Mouse (Mus musculus): ENCODE results near the gene Extl1.

DNA sequence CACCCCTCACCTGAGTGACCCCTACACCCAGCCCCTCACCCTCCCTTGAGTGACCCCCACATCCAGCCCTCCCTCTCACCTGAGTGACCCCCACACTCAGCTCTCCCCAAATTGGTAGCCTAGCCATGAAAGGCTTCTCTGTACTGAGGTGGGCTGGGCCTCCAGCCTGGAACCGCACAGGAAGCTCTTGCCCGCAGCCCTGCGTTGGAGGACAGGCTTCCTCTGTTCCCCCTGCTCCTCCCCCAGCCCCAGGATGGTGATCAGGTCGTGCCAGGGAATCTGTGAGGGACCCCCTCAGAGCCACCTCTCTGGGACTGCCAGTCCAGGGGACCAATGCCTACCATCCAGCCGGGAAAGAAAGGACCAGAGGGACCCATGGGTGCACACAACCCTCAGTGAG lies 18.4 kb downstream of the Extl1 start:
- no peak for TF ChIP-seq POLR2A (IDR thresholded peaks at IDR 0.05; ENCODE audit: insufficient read length, low read depth)
- TF ChIP-seq MAX (IDR thresholded peaks at IDR 0.05; ENCODE audit: low read depth), result no peak
- TF ChIP-seq TCF3 (IDR thresholded peaks at IDR 0.05; ENCODE audit: insufficient read length, low read depth), result no peak
- no peak for TF ChIP-seq CEBPB (IDR thresholded peaks at IDR 0.05; ENCODE audit: insufficient read depth, poor library complexity, severe bottlenecking)
- no peak for TF ChIP-seq TCF12 (IDR thresholded peaks at IDR 0.05; ENCODE audit: insufficient read depth, poor library complexity, severe bottlenecking)
- TF ChIP-seq POLR2AphosphoS2 (IDR thresholded peaks at IDR 0.05; ENCODE audit: insufficient read length, low read depth), result no peak
- no peak for TF ChIP-seq MYOD1 (IDR thresholded peaks at IDR 0.05; ENCODE audit: control insufficient read depth in 1 of 3, insufficient read length in 2 of 3, low read depth in 2 of 3)
- TF ChIP-seq REST (IDR thresholded peaks at IDR 0.05; ENCODE audit: insufficient read depth, insufficient read length), result no peak
- TF ChIP-seq E2F4 (IDR thresholded peaks at IDR 0.05; ENCODE audit: insufficient read depth), result no peak
- no peak for TF ChIP-seq USF1 (IDR thresholded peaks at IDR 0.05; ENCODE audit: low read depth)
- TF ChIP-seq MYOG (IDR thresholded peaks at IDR 0.05; ENCODE audit: control insufficient read depth in 1 of 3, insufficient read depth in 1 of 3, insufficient read length in 2 of 3, low read depth in 2 of 3), result no peak
- no peak for TF ChIP-seq SRF (IDR thresholded peaks at IDR 0.05; ENCODE audit: control insufficient read depth, insufficient read length, low read depth)

Data from myocyte (in vitro differentiated cells).